Mouse (Mus musculus): ENCODE results near the gene Pmf1. TPM values are rescaled to one million over a fixed set of nuclear protein-coding genes. Genes with fewer than 3 reads are reported as not detected.
"Not testable (repeated sequence)": the region's sequence is repeated elsewhere in the genome, so short reads cannot be mapped to it uniquely, and the experiment has no call there.

The Pmf1 gene
- polyA plus RNA-seq, 1 experiment from 2014 or later, result 118 TPM

DNA sequence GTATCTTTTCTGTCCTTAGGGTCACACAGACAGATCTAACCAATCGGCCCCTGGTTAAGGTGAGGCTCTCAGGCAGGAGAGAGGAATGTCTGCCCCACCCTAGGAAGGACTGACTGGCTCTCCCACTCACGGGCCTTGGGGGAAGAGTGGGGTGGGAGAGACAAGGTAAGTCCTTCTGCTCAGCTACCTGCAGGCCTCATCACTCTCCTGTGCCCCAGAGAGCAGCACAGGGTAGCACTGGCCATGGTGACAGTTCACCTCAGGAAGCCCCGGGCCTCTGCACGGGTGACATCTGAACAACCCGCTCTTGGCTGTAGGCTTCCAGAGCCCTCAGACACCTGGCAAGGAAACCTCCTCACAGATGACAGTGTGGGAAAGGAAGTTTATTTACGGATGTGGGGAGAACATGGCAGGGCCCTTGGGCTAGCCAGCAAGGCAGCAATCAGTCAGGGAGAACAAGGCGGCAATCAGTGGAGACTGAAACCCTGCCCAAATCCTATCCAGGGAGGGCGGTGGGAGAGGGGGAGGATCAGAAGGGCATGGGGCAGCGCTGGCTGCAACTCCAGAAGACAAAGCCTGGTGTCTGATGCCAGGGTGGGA, 16.3 kb downstream of the Pmf1 start:
- Histone ChIP-seq H3K4me3 (ENCODE audit: low read depth, low read length) (no peak overlapping the region), H3K4me1 (ENCODE audit: control insufficient read depth, insufficient read depth, low read length) (no peaks in the 10 kb centered on the region), H3K36me3 (ENCODE audit: control insufficient read depth, insufficient read depth, low read length) (no peaks in the 10 kb centered on the region; the same call in 1 of the 2 replicates), H3K27me3 (ENCODE audit: control insufficient read depth, insufficient read depth, low read length) (no peaks in the 10 kb centered on the region), H3K4me2 (ENCODE audit: low read depth) (no peak overlapping the region), H3K9ac (ENCODE audit: low read length) (no peak overlapping the region), H3K27ac (ENCODE audit: low read depth, low read length) (no peak overlapping the region), H3K9me3 (ENCODE audit: control insufficient read depth, low read length) (no peaks in the 10 kb centered on the region)
- no peak for ATAC-seq (ENCODE audit: insufficient read depth, low FRiP score, low TSS enrichment)
- DNase-seq (ENCODE audit: low spot score), result no peak
- 88% methylated on average over 8 of the region's 9 CpGs for WGBS

DNA sequence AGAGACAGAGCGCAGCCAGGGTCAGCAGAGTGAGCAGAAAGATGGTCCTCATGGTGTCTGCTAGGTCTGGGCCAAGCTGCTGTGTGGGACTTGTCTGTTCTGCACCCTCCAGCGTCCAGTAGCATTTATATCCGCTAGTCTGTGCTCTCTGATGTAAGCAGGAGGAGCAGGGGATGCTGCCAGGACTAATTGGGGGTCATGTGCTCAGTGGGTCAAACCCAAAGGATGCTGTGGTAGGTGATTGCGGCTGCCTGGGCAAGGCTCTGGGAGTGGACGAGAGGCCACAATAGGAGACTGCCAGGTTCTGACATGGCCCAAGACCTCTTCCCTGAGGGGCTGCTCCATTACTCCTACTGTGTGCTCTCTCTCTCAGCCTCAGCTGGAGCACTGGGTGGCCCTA, 25.8 kb downstream of the Pmf1 start, which contains the start of gene Bglap:
Bglap (minus strand) TSS at position 101 of the 400 bp plus-strand sequence.
- no peaks in the 10 kb centered on the region for H3K9me3 ChIP-seq (ENCODE audit: control insufficient read depth, low read length)
- H3K9ac ChIP-seq (ENCODE audit: low read length), result no peak within 1 kb of the TSS
- H3K4me2 ChIP-seq (ENCODE audit: low read depth), result no peak within 1 kb of the TSS
- no peaks in the 10 kb centered on the region for H3K27me3 ChIP-seq (ENCODE audit: control insufficient read depth, insufficient read depth, low read length)
- no peak within 1 kb of the TSS for H3K27ac ChIP-seq (ENCODE audit: low read depth, low read length)
- DNase-seq (ENCODE audit: low spot score), result no peak
- H3K36me3 ChIP-seq (ENCODE audit: control insufficient read depth, insufficient read depth, low read length), result no peaks in the 10 kb centered on the region
- H3K4me1 ChIP-seq (ENCODE audit: control insufficient read depth, insufficient read depth, low read length), result no peaks in the 10 kb centered on the region
- ATAC-seq (ENCODE audit: insufficient read depth, low FRiP score, low TSS enrichment), result no peak
- H3K4me3 ChIP-seq (ENCODE audit: low read depth, low read length), result no peak within 1 kb of the TSS
- WGBS, result 71% methylated on average over 5 of the region's 5 CpGs

- not testable (repeated sequence) for H3K9me3 ChIP-seq (ENCODE audit: control insufficient read depth, low read length); H3K27me3 ChIP-seq (ENCODE audit: control insufficient read depth, insufficient read depth, low read length); H3K4me2 ChIP-seq (ENCODE audit: low read depth); H3K9ac ChIP-seq (ENCODE audit: low read length); DNase-seq (ENCODE audit: low spot score); H3K4me1 ChIP-seq (ENCODE audit: control insufficient read depth, insufficient read depth, low read length); H3K27ac ChIP-seq (ENCODE audit: low read depth, low read length); H3K4me3 ChIP-seq (ENCODE audit: low read depth, low read length); H3K36me3 ChIP-seq (ENCODE audit: control insufficient read depth, insufficient read depth, low read length)
- WGBS, result 25% methylated on average over 1 of the region's 7 CpGs
- 0 out of 2 replicates have a peak, but pooled peaks have one; percentile 28 for ATAC-seq (ENCODE audit: insufficient read depth, low FRiP score, low TSS enrichment)
Measured at GRCm38 (mm10) chr3:88382383-88382782, 27.7 kb downstream of the Pmf1 start.

DNA sequence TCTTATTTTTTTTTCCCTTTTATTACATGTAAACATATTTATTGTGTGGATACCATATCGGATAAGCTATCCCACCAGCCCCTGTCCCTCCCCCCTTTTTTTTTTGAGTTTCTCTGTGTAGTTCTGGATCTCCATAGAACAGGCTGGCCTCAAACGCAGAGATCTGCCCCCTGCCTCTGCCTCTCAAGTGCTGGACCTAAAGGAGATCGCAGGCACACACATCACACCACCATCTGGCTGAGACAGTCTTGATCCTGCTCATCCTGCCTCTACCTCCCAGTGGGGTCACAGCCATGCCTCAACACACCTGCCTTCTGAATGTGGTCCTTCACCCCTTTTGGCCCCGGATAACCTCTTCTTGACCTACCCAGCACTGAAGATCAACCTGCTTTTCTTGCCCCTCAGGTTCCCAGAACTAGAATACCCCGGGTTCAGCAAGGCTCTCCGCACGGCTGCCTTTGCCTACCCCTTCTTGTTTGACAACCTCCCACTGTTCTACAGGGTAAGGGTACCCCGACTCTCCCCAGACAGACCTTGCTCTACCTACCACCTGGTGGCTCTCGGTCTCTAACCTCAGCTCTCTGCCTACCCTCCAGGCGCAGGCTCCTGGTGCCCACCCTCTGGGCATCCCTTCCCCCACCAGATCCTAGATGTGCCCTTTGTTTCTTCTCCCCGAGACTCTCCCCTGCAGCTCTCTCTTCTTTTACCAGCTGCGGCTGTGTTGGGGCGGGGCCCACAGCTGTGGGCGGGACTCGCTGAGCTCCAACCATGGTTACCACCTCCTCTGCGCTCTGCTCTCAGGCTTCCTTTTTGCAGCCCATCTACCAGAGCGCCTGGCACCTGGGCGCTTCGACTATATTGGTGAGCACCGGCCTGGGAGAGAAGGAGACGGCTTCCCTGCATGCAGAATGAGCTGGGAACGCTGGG, 28.5 kb downstream of the Pmf1 start:
- not testable (repeated sequence) for H3K9me3 ChIP-seq (ENCODE audit: control insufficient read depth, low read length); H3K9ac ChIP-seq (ENCODE audit: low read length); H3K4me3 ChIP-seq (ENCODE audit: low read depth, low read length); H3K4me1 ChIP-seq (ENCODE audit: control insufficient read depth, insufficient read depth, low read length); H3K27me3 ChIP-seq (ENCODE audit: control insufficient read depth, insufficient read depth, low read length); H3K36me3 ChIP-seq (ENCODE audit: control insufficient read depth, insufficient read depth, low read length)
- peak; percentile 79 for DNase-seq (ENCODE audit: low spot score)
- 9% methylated on average over 17 of the region's 22 CpGs for WGBS
- Histone ChIP-seq H3K4me2 (ENCODE audit: low read depth) (peak overlapping the region; percentile 38), H3K27ac (ENCODE audit: low read depth, low read length) (peak overlapping the region; percentile 39; the same call in 1 of the 2 replicates)
- ATAC-seq (ENCODE audit: insufficient read depth, low FRiP score, low TSS enrichment), result peak; percentile 81

- H3K4me1 ChIP-seq (ENCODE audit: control insufficient read depth, insufficient read depth, low read length), result not testable (repeated sequence)
Measured at GRCm38 (mm10) chr3:88378599-88378998, 31.5 kb downstream of the Pmf1 start, which contains the start of gene Bglap2. Gene Bglap2 (minus strand): TSS chr3:88378699.

DNA sequence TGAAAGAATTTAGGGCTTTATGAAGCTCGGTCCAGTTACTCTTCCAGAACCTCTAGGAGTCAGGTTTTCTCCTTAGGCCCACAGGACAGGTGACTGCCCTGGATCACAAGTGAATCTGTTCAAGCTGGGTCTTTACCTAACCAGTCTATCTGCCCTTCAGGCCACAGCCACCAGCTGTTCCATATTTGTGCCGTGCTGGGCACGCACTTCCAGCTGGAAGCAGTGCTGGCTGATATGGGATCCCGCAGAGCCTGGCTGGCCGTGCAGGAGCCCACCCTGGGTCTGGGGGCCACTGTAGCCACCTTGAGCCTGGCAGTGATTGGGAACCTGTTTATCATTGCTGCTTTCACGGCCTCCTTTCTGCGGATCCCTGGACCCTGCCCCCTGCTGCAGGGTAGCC, 33.5 kb downstream of the Pmf1 start:
- WGBS, result 17% methylated on average over 5 of the region's 7 CpGs
- H3K4me2 ChIP-seq (ENCODE audit: low read depth), result not testable (repeated sequence)

More at GRCm38 (mm10) chr3:88378599-88378998, 31.5 kb downstream of the Pmf1 start, which contains the start of gene Bglap2:
- not testable (repeated sequence) for H3K9me3 ChIP-seq (ENCODE audit: control insufficient read depth, low read length); ATAC-seq (ENCODE audit: insufficient read depth, low FRiP score, low TSS enrichment); H3K36me3 ChIP-seq (ENCODE audit: control insufficient read depth, insufficient read depth, low read length); H3K9ac ChIP-seq (ENCODE audit: low read length); H3K4me2 ChIP-seq (ENCODE audit: low read depth); DNase-seq (ENCODE audit: low spot score); H3K27ac ChIP-seq (ENCODE audit: low read depth, low read length); H3K4me3 ChIP-seq (ENCODE audit: low read depth, low read length); H3K27me3 ChIP-seq (ENCODE audit: control insufficient read depth, insufficient read depth, low read length)
- 69% methylated on average over 4 of the region's 5 CpGs for WGBS

GRCm38 (mm10) chr3:88375750-88376626, 34.1 kb downstream of the Pmf1 start:
- H3K27me3 ChIP-seq (ENCODE audit: control insufficient read depth, insufficient read depth, low read length); H3K4me1 ChIP-seq (ENCODE audit: control insufficient read depth, insufficient read depth, low read length); H3K4me3 ChIP-seq (ENCODE audit: low read depth, low read length); H3K27ac ChIP-seq (ENCODE audit: low read depth, low read length); H3K9me3 ChIP-seq (ENCODE audit: control insufficient read depth, low read length); H3K36me3 ChIP-seq (ENCODE audit: control insufficient read depth, insufficient read depth, low read length): not testable (repeated sequence)
- DNase-seq (ENCODE audit: low spot score) (peak; percentile 75), ATAC-seq (ENCODE audit: insufficient read depth, low FRiP score, low TSS enrichment) (peak; percentile 88)
- WGBS, result 11% methylated on average over 16 of the region's 19 CpGs
- Histone ChIP-seq H3K9ac (ENCODE audit: low read length) (peak overlapping the region; percentile 2; the same call in 1 of the 2 replicates), H3K4me2 (ENCODE audit: low read depth) (0 out of 2 replicates have a peak overlapping the region, but pooled peaks have one; percentile 1)

More for the DNA sequence above, 33.5 kb downstream of the Pmf1 start:
- H3K4me3 ChIP-seq (ENCODE audit: low read depth, low read length); H3K9me3 ChIP-seq (ENCODE audit: control insufficient read depth, low read length); H3K36me3 ChIP-seq (ENCODE audit: control insufficient read depth, insufficient read depth, low read length); H3K4me1 ChIP-seq (ENCODE audit: control insufficient read depth, insufficient read depth, low read length); H3K27ac ChIP-seq (ENCODE audit: low read depth, low read length); H3K27me3 ChIP-seq (ENCODE audit: control insufficient read depth, insufficient read depth, low read length); DNase-seq (ENCODE audit: low spot score): not testable (repeated sequence)
- ATAC-seq (ENCODE audit: insufficient read depth, low FRiP score, low TSS enrichment), result 0 out of 2 replicates have a peak, but pooled peaks have one; percentile 24
- H3K9ac ChIP-seq (ENCODE audit: low read length), result peak overlapping the region; percentile 2; the same call in 1 of the 2 replicates

DNA sequence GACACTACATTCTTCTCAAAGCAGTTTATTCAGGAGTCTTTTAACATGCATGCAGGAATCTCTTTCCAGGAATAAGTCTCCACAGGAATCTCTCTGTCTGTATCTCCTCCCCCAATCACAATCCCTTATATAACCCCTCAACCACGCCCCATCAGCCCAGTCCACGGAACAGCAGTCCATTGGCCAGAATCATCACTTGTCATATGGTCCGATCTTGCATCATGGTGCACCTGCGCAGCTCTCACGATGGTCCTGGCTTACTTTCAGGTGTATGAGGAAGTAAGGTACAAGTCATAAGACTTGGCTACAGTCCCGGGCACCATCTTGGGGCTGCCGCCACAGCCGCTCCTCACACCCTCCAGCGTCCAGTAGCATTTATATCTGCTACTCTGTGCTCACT, 37.5 kb downstream of the Pmf1 start, which contains the start of gene Bglap3:
Bglap3 (minus strand) TSS at position 101 of the 400 bp plus-strand sequence.
- H3K9me3 ChIP-seq (ENCODE audit: control insufficient read depth, low read length); H3K27me3 ChIP-seq (ENCODE audit: control insufficient read depth, insufficient read depth, low read length); H3K4me2 ChIP-seq (ENCODE audit: low read depth); H3K27ac ChIP-seq (ENCODE audit: low read depth, low read length); ATAC-seq (ENCODE audit: insufficient read depth, low FRiP score, low TSS enrichment); H3K4me1 ChIP-seq (ENCODE audit: control insufficient read depth, insufficient read depth, low read length); H3K4me3 ChIP-seq (ENCODE audit: low read depth, low read length); DNase-seq (ENCODE audit: low spot score); H3K9ac ChIP-seq (ENCODE audit: low read length); H3K36me3 ChIP-seq (ENCODE audit: control insufficient read depth, insufficient read depth, low read length): not testable (repeated sequence)
- WGBS, result 92% methylated on average over 9 of the region's 9 CpGs
